Mouse (Mus musculus) adrenal gland, adult 10 weeks (tissue): ENCODE measurements around the gene Mtfmt. TPM values are rescaled to one million over a fixed set of nuclear protein-coding genes. Genes with fewer than 3 reads are reported as not detected.

Source experiments
- polyA plus RNA-seq: library from polyadenylated mRNA; stranded (reverse); fragments of 350-450 nt; fragmentation: Illumina TruSeq; extraction: RNeasy Lipid Tissue Mini Kit (QIAGEN cat#74804); gene quantifications from one replicate; pipeline ENCODE4 v1.2.3, GENCODE M21; 2014; ENCODE audit warnings: low read depth, low replicate concordance

Mtfmt gene
- 13.8 TPM for polyA plus RNA-seq

GRCm38 (mm10) chr9:65435671-65436301 is at the start of gene Mtfmt:
TSS of gene Mtfmt (plus strand) at chr9:65435782.

GRCm38 (mm10) chr9:65391613-65391964 is 44.0 kb upstream of the Mtfmt start, which contains the start of gene Kbtbd13:
TSS of gene Kbtbd13 (minus strand) at chr9:65391652.

GRCm38 (mm10) chr9:65398279-65398678 is 37.3 kb upstream of the Mtfmt start, which contains the start of gene Rasl12:
TSS of gene Rasl12 (plus strand) at chr9:65398506.

GRCm38 (mm10) chr9:65422760-65423501 is 12.7 kb upstream of the Mtfmt start, which contains the start of gene Slc51b:
TSS of gene Slc51b (minus strand) at chr9:65422955.

GRCm38 (mm10) chr9:65460732-65461442 is 25.3 kb downstream of the Mtfmt start, which contains the start of gene Spg21:
TSS of gene Spg21 (plus strand) at chr9:65460947.

Other genes starting within 250 kb of the Mtfmt start
- gene Parp16, start 240.4 kb upstream of the Mtfmt start, polyA plus RNA-seq = 11.4 TPM
- 2.6 TPM for gene Cilp, start 170.6 kb upstream of the Mtfmt start, polyA plus RNA-seq
- 179 TPM for gene Clpx, start 141.5 kb upstream of the Mtfmt start, polyA plus RNA-seq
- 10.5 TPM for gene Pdcd7, start 89.7 kb upstream of the Mtfmt start, polyA plus RNA-seq
- 1.2 TPM for gene Ubap1l, start 74.7 kb upstream of the Mtfmt start, polyA plus RNA-seq
- 0.29 TPM for gene Kbtbd13, start 44.1 kb upstream of the Mtfmt start, polyA plus RNA-seq
- 3.7 TPM for gene Rasl12, start 37.3 kb upstream of the Mtfmt start, polyA plus RNA-seq
- gene Slc51b, start 12.8 kb upstream of the Mtfmt start, polyA plus RNA-seq = not detected
- gene Spg21, start 25.2 kb downstream of the Mtfmt start, polyA plus RNA-seq = 137 TPM
- not detected for gene Ankdd1a, start 84.4 kb downstream of the Mtfmt start, polyA plus RNA-seq
- gene Plekho2, start 144.3 kb downstream of the Mtfmt start, polyA plus RNA-seq = 5.0 TPM
- not detected for gene Pif1, start 151.4 kb downstream of the Mtfmt start, polyA plus RNA-seq
- gene Rbpms2, start 193.9 kb downstream of the Mtfmt start, polyA plus RNA-seq = 25.7 TPM
- 79.7 TPM for gene Oaz2, start 232.2 kb downstream of the Mtfmt start, polyA plus RNA-seq